Mouse (Mus musculus) intestine, embryonic 15.5 days (tissue): ENCODE measurements around the gene Gpnmb. TPM values are rescaled to one million over a fixed set of nuclear protein-coding genes. Genes with fewer than 3 reads are reported as not detected.

Source experiments
- ATAC-seq: fragments of 200-750 bp; cut with Nextera tagmentation; 2 replicates; pipeline ENCODE4 v1.8.0; 2017; ENCODE audit warnings: moderate TSS enrichment, moderate library complexity
- H3K27ac ChIP-seq: fragments of 300-500 bp; sonication (generic); 2 replicates; pipeline ENCODE4 v1.5.1; 2015; ENCODE audit warnings: mild to moderate bottlenecking, inconsistent platforms
- H3K27me3 ChIP-seq: fragments of 300-500 bp; sonication (generic); replicated peaks from 2 replicates; pipeline ENCODE4 v1.6.1; 2015; ENCODE audit warnings: inconsistent platforms
- H3K36me3 ChIP-seq: fragments of 300-500 bp; sonication (generic); 2 replicates; pipeline ENCODE4 v1.6.1; 2015; ENCODE audit warnings: inconsistent platforms
- H3K4me1 ChIP-seq: fragments of 300-500 bp; sonication (generic); replicated peaks from 2 replicates; pipeline ENCODE4 v1.6.1; 2015; ENCODE audit warnings: inconsistent platforms
- H3K4me2 ChIP-seq: fragments of 300-500 bp; sonication (generic); replicated peaks from 2 replicates; pipeline ENCODE4 v1.6.1; 2015; ENCODE audit warnings: mild to moderate bottlenecking, inconsistent platforms
- H3K4me3 ChIP-seq: fragments of 300-500 bp; sonication (generic); replicated peaks from 2 replicates; pipeline ENCODE4 v1.5.1; 2015; ENCODE audit warnings: inconsistent platforms
- H3K9ac ChIP-seq: fragments of 300-500 bp; sonication (generic); 2 replicates; pipeline ENCODE4 v1.6.1; 2015; ENCODE audit warnings: inconsistent platforms
- H3K9me3 ChIP-seq: fragments of 300-500 bp; sonication (generic); 2 replicates; pipeline ENCODE4 v1.6.1; 2016; ENCODE audit warnings: inconsistent platforms
- WGBS: fragments of 180-500 bp; shearing (Covaris S2); methylation state at CpG from one replicate; pipeline ENCODE4 v1.1.7; 2015; 5-methylcytosine and 5-hydroxymethylcytosine counted together
- polyA plus RNA-seq: library from polyadenylated mRNA; unstranded; fragments of >200 nt; fragmentation: Nextera tagmentation; extraction: Ambion mirVana; gene quantifications from 2 replicates; pipeline ENCODE4 v1.2.1, GENCODE M21; 2015

The Gpnmb gene
- polyA plus RNA-seq = 0.13 and 0.20 TPM in 2 replicates

GRCm38 (mm10) chr6:49036275-49037267 lies at the start of gene Gpnmb:
Gpnmb (plus strand) TSS chr6:49036546.
- 0 out of 2 replicates have a peak, but pooled peaks have one; percentile 4 for ATAC-seq
- WGBS = 44% methylated on average over 28 of the region's 28 CpGs
- Histone ChIP-seq H3K4me3 (no peak within 1 kb of the TSS), H3K4me2 (peak within 1 kb of the TSS; percentile 35), H3K27ac (no peak within 1 kb of the TSS), H3K4me1 (peaks cover 5% of the 10 kb centered on the region; the same call in 1 of the 2 replicates), H3K9ac (no peak within 1 kb of the TSS), H3K9me3 (no peaks in the 10 kb centered on the region), H3K36me3 (no peaks in the 10 kb centered on the region), H3K27me3 (no peaks in the 10 kb centered on the region)

- H3K9ac ChIP-seq = no peak overlapping the region
- H3K9me3 ChIP-seq = no peaks in the 10 kb centered on the region
- whole genome bisulfite sequencing = 92% methylated on average over 5 of the region's 5 CpGs
- H3K4me3 ChIP-seq = no peak overlapping the region
- no peaks in the 10 kb centered on the region for H3K36me3 ChIP-seq
- no peak overlapping the region for H3K4me2 ChIP-seq
- no peaks in the 10 kb centered on the region for H3K4me1 ChIP-seq
- no peaks in the 10 kb centered on the region for H3K27me3 ChIP-seq
- no peak overlapping the region for H3K27ac ChIP-seq
- no peak for ATAC-seq
Measured at GRCm38 (mm10) chr6:48989971-48990370, 46.4 kb upstream of the Gpnmb start.

- Histone ChIP-seq H3K27ac (no peak overlapping the region), H3K4me3 (no peak overlapping the region), H3K36me3 (no peaks in the 10 kb centered on the region), H3K27me3 (no peaks in the 10 kb centered on the region), H3K4me2 (no peak overlapping the region), H3K4me1 (no peaks in the 10 kb centered on the region), H3K9ac (no peak overlapping the region), H3K9me3 (no peaks in the 10 kb centered on the region)
- ATAC-seq = no peak
- WGBS = 76% methylated on average over 4 of the region's 4 CpGs
Measured at GRCm38 (mm10) chr6:48991991-48992390, 44.4 kb upstream of the Gpnmb start.

- Histone ChIP-seq H3K9me3 (no peaks in the 10 kb centered on the region), H3K9ac (no peak overlapping the region), H3K36me3 (no peaks in the 10 kb centered on the region), H3K4me3 (no peak overlapping the region), H3K4me1 (no peaks in the 10 kb centered on the region), H3K27ac (no peak overlapping the region), H3K27me3 (no peaks in the 10 kb centered on the region), H3K4me2 (no peak overlapping the region)
- 51% methylated on average over 6 of the region's 6 CpGs for WGBS
- no peak for ATAC-seq
Measured at GRCm38 (mm10) chr6:48998186-48998585, 38.2 kb upstream of the Gpnmb start.

GRCm38 (mm10) chr6:48998796-48999195 lies 37.5 kb upstream of the Gpnmb start:
- no peaks in the 10 kb centered on the region for H3K4me1 ChIP-seq
- H3K4me3 ChIP-seq = no peak overlapping the region
- no peak overlapping the region for H3K27ac ChIP-seq
- no peak overlapping the region for H3K4me2 ChIP-seq
- no peaks in the 10 kb centered on the region for H3K27me3 ChIP-seq
- ATAC-seq = no peak
- WGBS = 80% methylated on average over 4 of the region's 4 CpGs
- no peaks in the 10 kb centered on the region for H3K9me3 ChIP-seq
- H3K9ac ChIP-seq = no peak overlapping the region
- no peaks in the 10 kb centered on the region for H3K36me3 ChIP-seq

- Histone ChIP-seq H3K27ac (no peak overlapping the region), H3K4me3 (no peak overlapping the region), H3K4me2 (no peak overlapping the region), H3K36me3 (no peaks in the 10 kb centered on the region), H3K27me3 (no peaks in the 10 kb centered on the region), H3K9me3 (no peaks in the 10 kb centered on the region), H3K9ac (no peak overlapping the region), H3K4me1 (no peaks in the 10 kb centered on the region)
- 23% methylated on average over 4 of the region's 4 CpGs for WGBS
- ATAC-seq = no peak
Measured at GRCm38 (mm10) chr6:49003381-49003780, 33.0 kb upstream of the Gpnmb start.

- Histone ChIP-seq H3K4me1 (0 out of 2 replicates have a peak, but pooled peaks cover 3% of the 10 kb centered on the region), H3K27me3 (no peaks in the 10 kb centered on the region), H3K36me3 (no peaks in the 10 kb centered on the region), H3K4me3 (peak overlapping the region; percentile 34), H3K9me3 (no peaks in the 10 kb centered on the region), H3K9ac (peak overlapping the region; percentile 34), H3K27ac (no peak overlapping the region), H3K4me2 (peak overlapping the region; percentile 74)
- WGBS = under 1% methylated on average over 9 of the region's 9 CpGs
- ATAC-seq = peak; percentile 84
Measured at GRCm38 (mm10) chr6:49007981-49008380, 28.4 kb upstream of the Gpnmb start.

- H3K4me3 ChIP-seq = peak overlapping the region; percentile 34
- peak overlapping the region; percentile 74 for H3K4me2 ChIP-seq
- 13% methylated on average over 13 of the region's 13 CpGs for WGBS
- H3K27ac ChIP-seq = no peak overlapping the region
- 0 out of 2 replicates have a peak, but pooled peaks cover 3% of the 10 kb centered on the region for H3K4me1 ChIP-seq
- no peaks in the 10 kb centered on the region for H3K27me3 ChIP-seq
- no peaks in the 10 kb centered on the region for H3K36me3 ChIP-seq
- H3K9ac ChIP-seq = peak overlapping the region; percentile 34
- ATAC-seq = peak; percentile 45
- no peaks in the 10 kb centered on the region for H3K9me3 ChIP-seq
Measured at GRCm38 (mm10) chr6:49008420-49009160, 27.8 kb upstream of the Gpnmb start.

GRCm38 (mm10) chr6:49009161-49009555 lies 27.2 kb upstream of the Gpnmb start:
- no peak overlapping the region for H3K9ac ChIP-seq
- no peak overlapping the region for H3K27ac ChIP-seq
- no peaks in the 10 kb centered on the region for H3K36me3 ChIP-seq
- no peaks in the 10 kb centered on the region for H3K27me3 ChIP-seq
- H3K4me1 ChIP-seq = 0 out of 2 replicates have a peak, but pooled peaks cover 3% of the 10 kb centered on the region
- H3K9me3 ChIP-seq = no peaks in the 10 kb centered on the region
- 19% methylated on average over 7 of the region's 7 CpGs for WGBS
- H3K4me3 ChIP-seq = no peak overlapping the region
- H3K4me2 ChIP-seq = peak overlapping the region; percentile 74
- peak; percentile 23; the same call in 1 of the 2 replicates for ATAC-seq

GRCm38 (mm10) chr6:49009665-49010064 lies 26.7 kb upstream of the Gpnmb start:
- no peak for ATAC-seq
- H3K4me1 ChIP-seq = 0 out of 2 replicates have a peak, but pooled peaks cover 3% of the 10 kb centered on the region
- WGBS = 94% methylated on average over 1 of the region's 1 CpGs
- H3K4me2 ChIP-seq = no peak overlapping the region
- H3K27me3 ChIP-seq = no peaks in the 10 kb centered on the region
- no peaks in the 10 kb centered on the region for H3K9me3 ChIP-seq
- no peak overlapping the region for H3K27ac ChIP-seq
- H3K9ac ChIP-seq = no peak overlapping the region
- H3K4me3 ChIP-seq = no peak overlapping the region
- H3K36me3 ChIP-seq = no peaks in the 10 kb centered on the region

- ATAC-seq = no peak
- WGBS = 81% methylated on average over 5 of the region's 5 CpGs
- Histone ChIP-seq H3K9ac (no peak overlapping the region), H3K4me1 (0 out of 2 replicates have a peak, but pooled peaks cover 3% of the 10 kb centered on the region), H3K36me3 (no peaks in the 10 kb centered on the region), H3K9me3 (no peaks in the 10 kb centered on the region), H3K27me3 (no peaks in the 10 kb centered on the region), H3K4me3 (no peak overlapping the region), H3K4me2 (no peak overlapping the region), H3K27ac (no peak overlapping the region)
Measured at GRCm38 (mm10) chr6:49011191-49011590, 25.2 kb upstream of the Gpnmb start.

- 0 out of 2 replicates have a peak, but pooled peaks cover 3% of the 10 kb centered on the region for H3K4me1 ChIP-seq
- H3K9me3 ChIP-seq = no peaks in the 10 kb centered on the region
- H3K27me3 ChIP-seq = no peaks in the 10 kb centered on the region
- ATAC-seq = no peak
- no peak overlapping the region for H3K27ac ChIP-seq
- no peak overlapping the region for H3K4me3 ChIP-seq
- no peaks in the 10 kb centered on the region for H3K36me3 ChIP-seq
- 75% methylated on average over 4 of the region's 4 CpGs for WGBS
- H3K4me2 ChIP-seq = no peak overlapping the region
- no peak overlapping the region for H3K9ac ChIP-seq
Measured at GRCm38 (mm10) chr6:49013023-49013422, 23.3 kb upstream of the Gpnmb start.
